Mouse (Mus musculus): ENCODE data around the gene Rpp38.

- TF ChIP-seq POLR2A (IDR thresholded peaks at IDR 0.05; ENCODE audit: insufficient read length, low read depth) (no peak), REST (IDR thresholded peaks at IDR 0.05; ENCODE audit: insufficient read depth, insufficient read length) (no peak)
These were observed 5.9 kb downstream of the Rpp38 start for GRCm38 (mm10) chr2:3326547-3326946.

Measured in myocyte (in vitro differentiated cells).